Mouse (Mus musculus) duodenum, adult 2 months (tissue): ENCODE measurements around the gene Vmn2r55. TPM values are rescaled to one million over a fixed set of nuclear protein-coding genes. Genes with fewer than 3 reads are reported as not detected.

Source experiments
- polyA plus RNA-seq: library from polyadenylated mRNA; depleted of rRNA; stranded (reverse); fragments of >200 nt; gene quantifications from 2 replicates; pipeline ENCODE4 v1.2.3, GENCODE M21; 2012; ENCODE audit warnings: low replicate concordance; rRNA removed

The Vmn2r55 gene
- not detected in 2 replicates for polyA plus RNA-seq

GRCm38 (mm10) chr7:12684903-12685302 is at the start of gene Vmn2r55:
TSS of gene Vmn2r55 (minus strand) at chr7:12685003.

GRCm38 (mm10) chr7:12640219-12640618 is 44.6 kb downstream of the Vmn2r55 start, which contains the start of gene Vmn2r54:
TSS of gene Vmn2r54 (minus strand) at chr7:12640319.

GRCm38 (mm10) chr7:12608688-12609087 is 76.1 kb downstream of the Vmn2r55 start, which contains the start of gene Vmn2r53:
TSS of gene Vmn2r53 (minus strand) at chr7:12608788.

Other genes starting within 250 kb of the Vmn2r55 start
- 1.0 and 2.1 TPM in 2 replicates for gene Zfp606, start 206.7 kb downstream of the Vmn2r55 start, polyA plus RNA-seq
- not detected in 2 replicates for gene 2900092C05Rik, start 172.5 kb downstream of the Vmn2r55 start, polyA plus RNA-seq
- gene Vmn2r53, start 76.2 kb downstream of the Vmn2r55 start, polyA plus RNA-seq = under 0.01 TPM in 1 of 2 replicates, not detected in the other
- gene Vmn2r54, start 44.7 kb downstream of the Vmn2r55 start, polyA plus RNA-seq = not detected in 2 replicates
- gene Vmn2r56, start 50.0 kb upstream of the Vmn2r55 start, polyA plus RNA-seq = not detected in 2 replicates
- gene Zscan18, start 118.6 kb upstream of the Vmn2r55 start, polyA plus RNA-seq = 0.25 and 0.32 TPM in 2 replicates
- 0.04 and 0.11 TPM in 2 replicates for gene Zfp329, start 133.9 kb upstream of the Vmn2r55 start, polyA plus RNA-seq
- 4.8 and 5.0 TPM in 2 replicates for gene Zfp110, start 149.8 kb upstream of the Vmn2r55 start, polyA plus RNA-seq
- 0.16 TPM in 1 of 2 replicates, not detected in the other for gene Zfp128, start 196.2 kb upstream of the Vmn2r55 start, polyA plus RNA-seq
- 3.3 and 4.4 TPM in 2 replicates for gene Zscan22, start 212.8 kb upstream of the Vmn2r55 start, polyA plus RNA-seq
- 923 and 1,500 TPM in 2 replicates for gene Rps5, start 237.3 kb upstream of the Vmn2r55 start, polyA plus RNA-seq
- 0.14 and 0.33 TPM in 2 replicates for gene Rnf225, start 242.4 kb upstream of the Vmn2r55 start, polyA plus RNA-seq